Comparison of ENCODE assay signal across 8 mouse cellular contexts in genomic region chr4:40144543-40144942, GRCm38 (mm10). TPM values are rescaled to one million over a fixed set of nuclear protein-coding genes. Genes with fewer than 3 reads are reported as not detected.
DNase-seq lines count a peak whose midpoint lies in the region; ATAC-seq and TF ChIP-seq lines count a peak whose summit lies in the region.

No protein-coding gene starts in this region.

- no peak overlapping the region for H3K27ac ChIP-seq in cerebellum, adult 2 months (ENCODE audit: insufficient read depth, low read length)
- H3K27ac ChIP-seq in bone marrow macrophage, adult 2 months (ENCODE audit: insufficient read depth, low read depth, low read length): no peak overlapping the region
- no peak overlapping the region for H3K27ac ChIP-seq in hindbrain, embryonic 13.5 days
- no peak overlapping the region for H3K27ac ChIP-seq in midbrain, embryonic 13.5 days

- H3K9me3 ChIP-seq in hindbrain, embryonic 13.5 days: no peaks in the 10 kb centered on the region
- H3K9me3 ChIP-seq in midbrain, embryonic 13.5 days: no peaks in the 10 kb centered on the region

- peak; percentile 22 for DNase-seq in cerebellum, adult 9-11 months
- DNase-seq in cerebellum, adult 2 months: no peak
- DNase-seq in left cerebral cortex, postnatal 36 days (ENCODE audit: low spot score in 2 of 2): no peak
- DNase-seq in left cerebral cortex, adult 18-20 months (ENCODE audit: low spot score in 2 of 2): no peak

- no peaks in the 10 kb centered on the region for H3K36me3 ChIP-seq in hindbrain, embryonic 13.5 days
- no peaks in the 10 kb centered on the region for H3K36me3 ChIP-seq in midbrain, embryonic 13.5 days

- ATAC-seq in hindbrain, embryonic 13.5 days (ENCODE audit: low FRiP score): no peak
- ATAC-seq in midbrain, embryonic 13.5 days: no peak
- ATAC-seq in erythroid progenitor cell, adult 5-6 weeks (replicated peaks; ENCODE audit: low FRiP score, poor library complexity, severe bottlenecking): no peak

- TF ChIP-seq POLR2A in cerebellum, adult 2 months (IDR thresholded peaks at IDR 0.05; ENCODE audit: borderline replicate concordance, insufficient read depth, low read length): no peak
- no peak for TF ChIP-seq POLR2A in bone marrow macrophage, adult 2 months (IDR thresholded peaks at IDR 0.05; ENCODE audit: borderline replicate concordance, low read depth, low read length)

- WGBS in cerebellum, adult 2 months: 32% methylated on average over 1 of the region's 1 CpGs
- 12% methylated on average over 1 of the region's 1 CpGs for WGBS in hindbrain, embryonic 13.5 days
- 13% methylated on average over 1 of the region's 1 CpGs for whole genome bisulfite sequencing in midbrain, embryonic 13.5 days

- no peaks in the 10 kb centered on the region for H3K4me1 ChIP-seq in cerebellum, adult 2 months (ENCODE audit: control insufficient read depth, insufficient read depth, low read length)
- H3K4me1 ChIP-seq in bone marrow macrophage, adult 2 months (ENCODE audit: control insufficient read depth, insufficient read depth, low read length): peaks cover 31% of the 10 kb centered on the region
- peaks cover 26% of the 10 kb centered on the region for H3K4me1 ChIP-seq in hindbrain, embryonic 13.5 days (replicated peaks)
- H3K4me1 ChIP-seq in midbrain, embryonic 13.5 days (replicated peaks): peaks cover 25% of the 10 kb centered on the region

- peak overlapping the region; percentile 89 for H3K9ac ChIP-seq in hindbrain, embryonic 13.5 days
- peak overlapping the region; percentile 87; the same call in 1 of the 2 replicates for H3K9ac ChIP-seq in midbrain, embryonic 13.5 days (replicated peaks)

- H3K4me3 ChIP-seq in cerebellum, adult 2 months (replicated peaks; ENCODE audit: insufficient read depth, low read depth, low read length): no peak overlapping the region
- H3K4me3 ChIP-seq in bone marrow macrophage, adult 2 months (ENCODE audit: insufficient read depth, low read length): peak overlapping the region; percentile 87
- peak overlapping the region; percentile 81 for H3K4me3 ChIP-seq in hindbrain, embryonic 13.5 days
- peak overlapping the region; percentile 79 for H3K4me3 ChIP-seq in midbrain, embryonic 13.5 days (replicated peaks)

- H3K4me2 ChIP-seq in hindbrain, embryonic 13.5 days: peak overlapping the region; percentile 72
- H3K4me2 ChIP-seq in midbrain, embryonic 13.5 days (replicated peaks): peak overlapping the region; percentile 72

- H3K27me3 ChIP-seq in cerebellum, adult 2 months (ENCODE audit: control insufficient read depth, insufficient read depth, low read length): no peaks in the 10 kb centered on the region
- no peaks in the 10 kb centered on the region for H3K27me3 ChIP-seq in hindbrain, embryonic 13.5 days
- H3K27me3 ChIP-seq in midbrain, embryonic 13.5 days: no peaks in the 10 kb centered on the region

- intact Hi-C loops in left cerebral cortex, postnatal 36 days (cut with DNase I): loop anchor here (10.0 kb wide), 1 partner anchor 540 kb away; no protein-coding TSS in a partner anchor

- TF ChIP-seq CTCF in cerebellum, adult 2 months (IDR thresholded peaks at IDR 0.05; ENCODE audit: borderline replicate concordance, insufficient read depth, low read depth, low read length): no peak
- no peak for TF ChIP-seq CTCF in bone marrow macrophage, adult 2 months (IDR thresholded peaks at IDR 0.05; ENCODE audit: low read depth, low read length)

RNA-seq across cellular contexts. Expression of gene Aco1, which starts 1.7 kb away (rescaled TPM):
- 29.4 and 32.1 TPM in 2 replicates for polyA plus RNA-seq in cerebellum, adult 2 months (2012; rRNA removed)
- polyA plus RNA-seq in bone marrow macrophage, adult 2 months (2012; ENCODE audit: insufficient read depth, insufficient read length, missing spikeins): 22.1 and 28.8 TPM in 2 replicates
- polyA plus RNA-seq in hindbrain, embryonic 13.5 days (2015; fragmentation: Nextera tagmentation; extraction: Ambion mirVana): 45.9 and 49.1 TPM in 2 replicates
- 45.3 and 46.6 TPM in 2 replicates for polyA plus RNA-seq in midbrain, embryonic 13.5 days (2015; fragmentation: Nextera tagmentation; extraction: Ambion mirVana)
- total RNA-seq in left cerebral cortex, postnatal 36 days (2021): 10 to 100 TPM; 29.9 to 30.4 TPM
- total RNA-seq in left cerebral cortex, adult 18-20 months (2021): 10 to 100 TPM; 22.7 to 28.0 TPM
- 6.1 and 7.1 TPM in 2 replicates for total RNA-seq in erythroid progenitor cell, adult 5-6 weeks (2015; ENCODE audit: low replicate concordance)
- 4.7 and 7.6 TPM in 2 replicates for total RNA-seq in erythroid progenitor cell, adult 5-6 weeks (2017; ENCODE audit: low replicate concordance)
